Mouse (Mus musculus): ENCODE data around the gene Pcbp3.

- TF ChIP-seq POLR2A (IDR thresholded peaks at IDR 0.05; ENCODE audit: borderline replicate concordance, insufficient read depth, low read length) (no peak), CTCF (IDR thresholded peaks at IDR 0.05; ENCODE audit: borderline replicate concordance, insufficient read depth, low read depth, low read length) (no peak)
Measured at GRCm38 (mm10) chr10:76769581-76769980, 192.1 kb downstream of the Pcbp3 start.
